Mouse (Mus musculus) common myeloid progenitor, adult 5-6 weeks (primary cell): ENCODE measurements around the gene Elavl2. TPM values are rescaled to one million over a fixed set of nuclear protein-coding genes. Genes with fewer than 3 reads are reported as not detected.

Source experiments
- ATAC-seq: replicated peaks from 2 replicates; pipeline ENCODE4 v1.8.0; 2016; ENCODE audit warnings: low read depth, mild to moderate bottlenecking, moderate TSS enrichment, inconsistent platforms; ENCODE audit not compliant: poor library complexity, severe bottlenecking
- total RNA-seq: library from RNA; stranded (forward); fragments of 200-1000, 187-1606 nt; gene quantifications from 2 replicates; pipeline ENCODE4 v1.2.3, GENCODE M21; 2017

The Elavl2 gene
- total RNA-seq, 1 experiment from 2014 or later: 0.64 TPM

- ATAC-seq: no peak
These were observed 176.8 kb downstream of the Elavl2 start for GRCm38 (mm10) chr4:91223811-91224210.

DNA sequence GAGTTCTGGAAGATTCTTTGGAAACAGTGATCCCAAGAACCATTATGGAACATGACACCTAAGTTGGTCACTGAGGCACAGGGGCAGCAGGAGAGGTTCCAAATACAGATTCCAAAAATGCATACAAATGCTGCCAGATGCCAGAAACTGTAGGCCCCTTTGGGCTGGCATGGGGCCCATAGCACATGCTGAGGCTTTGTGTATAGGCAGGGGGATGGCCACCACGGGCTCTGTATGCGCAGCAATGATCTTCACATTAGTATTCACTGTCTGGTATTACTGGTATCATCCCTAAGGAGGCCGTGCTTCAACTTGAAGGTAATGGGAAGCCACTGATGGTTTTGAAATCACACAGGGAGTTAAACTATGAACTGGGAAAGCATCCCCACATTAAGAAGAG lies 181.3 kb downstream of the Elavl2 start:
- no peak for ATAC-seq

DNA sequence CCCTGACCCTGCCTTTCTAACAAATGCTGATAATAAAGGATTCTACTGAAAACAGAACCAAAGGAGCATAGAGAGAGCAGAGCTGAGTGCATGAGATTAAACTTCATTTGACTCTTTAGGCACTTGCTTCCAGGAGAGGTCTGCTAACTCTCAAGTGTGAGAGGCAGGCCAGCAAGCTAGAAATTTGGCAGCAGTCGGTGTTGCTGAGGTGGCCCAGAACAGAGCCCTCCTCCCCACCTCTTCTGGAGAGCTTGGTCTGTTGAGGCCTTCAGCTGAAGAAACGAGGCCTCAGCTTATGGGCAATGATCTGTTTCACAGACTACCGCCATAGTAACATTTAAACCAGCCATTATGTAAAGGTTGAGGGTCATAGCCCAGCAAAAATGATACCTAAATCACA lies 186.7 kb downstream of the Elavl2 start:
- no peak for ATAC-seq

DNA sequence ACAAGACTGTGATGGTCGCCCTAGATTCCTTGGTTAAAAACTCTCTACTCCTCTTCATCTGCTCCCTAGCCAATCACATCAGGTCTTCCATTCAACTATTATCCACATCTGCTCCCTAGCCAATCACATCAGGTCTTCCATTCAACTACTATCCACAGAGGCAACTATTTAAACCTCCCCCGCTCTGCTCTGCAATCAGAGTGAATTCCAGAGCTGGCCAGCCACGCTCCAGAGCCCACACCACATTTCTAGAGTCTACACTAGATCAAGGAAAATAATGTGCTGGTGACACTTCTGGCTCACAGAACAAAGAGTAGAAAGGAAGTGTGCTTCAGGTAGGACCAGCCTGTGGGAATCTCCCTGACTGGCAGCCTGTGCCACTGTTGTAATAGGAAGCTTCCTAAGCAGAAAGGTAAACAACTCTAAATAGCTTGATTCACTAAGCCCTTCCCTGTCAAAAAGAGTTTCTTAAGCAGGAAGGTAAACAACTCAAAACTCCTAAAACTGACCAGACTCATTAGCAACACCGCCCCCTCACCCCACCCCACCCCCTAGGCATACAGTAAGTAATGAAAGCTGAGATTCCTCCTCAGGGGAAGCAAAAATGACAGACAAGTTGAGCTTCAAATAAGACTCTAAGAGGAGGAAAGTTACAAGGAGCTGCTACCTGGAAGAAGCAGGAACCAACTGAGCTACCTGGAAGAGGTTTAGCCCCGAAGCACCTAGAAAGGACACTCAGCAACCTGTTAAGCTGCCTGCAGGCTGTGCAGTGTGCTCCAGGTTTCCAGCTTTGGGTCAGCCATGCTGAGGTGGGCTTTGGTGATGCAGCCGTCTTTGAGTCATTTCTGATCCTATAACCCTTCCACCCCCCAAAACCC lies 191.9 kb downstream of the Elavl2 start:
- ATAC-seq: no peak
